Mouse (Mus musculus): Measurements from ENCODE around the gene Sepsecs.
A peak's percentile ranks its signal among the peaks of the same experiment; 100 is the strongest.
"Not testable (repeated sequence)": the region's sequence is repeated elsewhere in the genome, so short reads cannot be mapped to it uniquely, and the experiment has no call there.

The Sepsecs gene

GRCm38 (mm10) chr5:52669426-52670191 lies at the start of gene Sepsecs:
Gene Sepsecs, minus strand, starts transcription at chr5:52669708.
- peak; percentile 96 for DNase-seq

GRCm38 (mm10) chr5:52716742-52717448 lies 47.4 kb upstream of the Sepsecs start:
- peak; percentile 56 for DNase-seq

- no peak for DNase-seq
Observed at GRCm38 (mm10) chr5:52712704-52713103, 43.2 kb upstream of the Sepsecs start.

GRCm38 (mm10) chr5:52704562-52704961 lies 35.1 kb upstream of the Sepsecs start:
- DNase-seq = no peak

- not testable (repeated sequence) for DNase-seq
Observed at GRCm38 (mm10) chr5:52697882-52698440, 28.5 kb upstream of the Sepsecs start.

GRCm38 (mm10) chr5:52697291-52697690 lies 27.8 kb upstream of the Sepsecs start:
- DNase-seq = no peak

GRCm38 (mm10) chr5:52687741-52688455 lies 18.4 kb upstream of the Sepsecs start:
- DNase-seq = no peak

GRCm38 (mm10) chr5:52681111-52681510 lies 11.6 kb upstream of the Sepsecs start:
- no peak for DNase-seq

- DNase-seq = no peak
Observed at GRCm38 (mm10) chr5:52680191-52680590, 10.7 kb upstream of the Sepsecs start.

GRCm38 (mm10) chr5:52678498-52679070 lies 9.1 kb upstream of the Sepsecs start:
- DNase-seq = no peak

- no peak for DNase-seq
Observed at GRCm38 (mm10) chr5:52677126-52677525, 7.6 kb upstream of the Sepsecs start.

GRCm38 (mm10) chr5:52674384-52675069 lies 5.0 kb upstream of the Sepsecs start:
- no peak for DNase-seq

- DNase-seq = no peak
Observed at GRCm38 (mm10) chr5:52673341-52673740, 3.8 kb upstream of the Sepsecs start.

GRCm38 (mm10) chr5:52670745-52671144 lies 1.2 kb upstream of the Sepsecs start:
- no peak for DNase-seq

- DNase-seq = no peak
Observed at GRCm38 (mm10) chr5:52666766-52667165, 2.7 kb downstream of the Sepsecs start.

GRCm38 (mm10) chr5:52657957-52658356 lies 11.6 kb downstream of the Sepsecs start:
- no peak for DNase-seq

- no peak for DNase-seq
Observed at GRCm38 (mm10) chr5:52657336-52657735, 12.2 kb downstream of the Sepsecs start.

- DNase-seq = no peak
Observed at GRCm38 (mm10) chr5:52655992-52656391, 13.5 kb downstream of the Sepsecs start.

- no peak for DNase-seq
Observed at GRCm38 (mm10) chr5:52654961-52655360, 14.5 kb downstream of the Sepsecs start.

- DNase-seq = no peak
Observed at GRCm38 (mm10) chr5:52652606-52653005, 16.9 kb downstream of the Sepsecs start.

- DNase-seq = no peak
Observed at GRCm38 (mm10) chr5:52652086-52652485, 17.4 kb downstream of the Sepsecs start.
